Mouse (Mus musculus): Measurements from ENCODE around the gene Ppp1r12b.

- TF ChIP-seq CTCF (IDR thresholded peaks at IDR 0.05 in 2 of 3, conservative IDR thresholded peaks at IDR 0.05 in 1 of 3; ENCODE audit: control insufficient read depth in 1 of 3, insufficient read depth in 1 of 3, low read depth in 2 of 3, low read length in 3 of 3, poor library complexity in 1 of 3, severe bottlenecking in 1 of 3) (no peak), HCFC1 (IDR thresholded peaks at IDR 0.05; ENCODE audit: low read depth, low read length) (no peak), MAX (IDR thresholded peaks at IDR 0.05; ENCODE audit: low read length) (no peak), ZC3H11A (IDR thresholded peaks at IDR 0.05; ENCODE audit: low read depth, low read length) (no peak), POLR2A (IDR thresholded peaks at IDR 0.05; ENCODE audit: control insufficient read depth in 1 of 2, insufficient read depth in 1 of 2, low read depth in 1 of 2, low read length in 2 of 2, poor library complexity in 1 of 2) (no peak), EP300 (IDR thresholded peaks at IDR 0.05; ENCODE audit: low read depth in 1 of 2, low read length in 2 of 2) (no peak), MYB (IDR thresholded peaks at IDR 0.05; ENCODE audit: low read depth, low read length) (no peak), MAZ (IDR thresholded peaks at IDR 0.05; ENCODE audit: low read depth, low read length) (no peak), USF2 (IDR thresholded peaks at IDR 0.05; ENCODE audit: borderline replicate concordance in 1 of 2, insufficient read depth in 1 of 2, low read depth in 1 of 2, low read length in 2 of 2) (no peak), POLR2AphosphoS2 (IDR thresholded peaks at IDR 0.05; ENCODE audit: low read length) (no peak), MXI1 (IDR thresholded peaks at IDR 0.05; ENCODE audit: low read depth, low read length) (no peak), ZMIZ1 (IDR thresholded peaks at IDR 0.05; ENCODE audit: low read depth, low read length) (no peak)
Measured at GRCm38 (mm10) chr1:134866426-134866825, 89.3 kb downstream of the Ppp1r12b start.

Data from MEL (cell line).